Mouse (Mus musculus) embryo, embryonic 10 days (tissue): Measurements from ENCODE around the gene Akt1s1.
A peak's percentile ranks its signal among the peaks of the same experiment; 100 is the strongest.
"Not testable (repeated sequence)": the region's sequence is repeated elsewhere in the genome, so short reads cannot be mapped to it uniquely, and the experiment has no call there.

Source experiments
- DNase-seq: peaks from one replicate; pipeline ENCODE4 v3.0.0-alpha.2; 2015; ENCODE audit warnings: low spot score

Gene Akt1s1

GRCm38 (mm10) chr7:44869697-44870528, 21.1 kb downstream of the Akt1s1 start, which contains the start of gene Ptov1:
Gene Ptov1 (minus strand): TSS chr7:44869788.
- peak; percentile 95 for DNase-seq

- DNase-seq = no peak
These were observed 21.8 kb downstream of the Akt1s1 start for GRCm38 (mm10) chr7:44870614-44871013.

GRCm38 (mm10) chr7:44871181-44871580, 22.4 kb downstream of the Akt1s1 start:
- DNase-seq = no peak

- not testable (repeated sequence) for DNase-seq
These were observed 23.0 kb downstream of the Akt1s1 start for GRCm38 (mm10) chr7:44871774-44872173.

- no peak for DNase-seq
These were observed 29.0 kb downstream of the Akt1s1 start for GRCm38 (mm10) chr7:44877833-44878232.

GRCm38 (mm10) chr7:44883036-44883435, 34.2 kb downstream of the Akt1s1 start:
- no peak for DNase-seq

GRCm38 (mm10) chr7:44884637-44885036, 35.8 kb downstream of the Akt1s1 start:
- DNase-seq = no peak

- DNase-seq = no peak
These were observed 38.2 kb downstream of the Akt1s1 start for GRCm38 (mm10) chr7:44886964-44887363.

GRCm38 (mm10) chr7:44888256-44889105, 39.7 kb downstream of the Akt1s1 start:
- no peak for DNase-seq

GRCm38 (mm10) chr7:44890180-44890579, 41.4 kb downstream of the Akt1s1 start:
- no peak for DNase-seq

GRCm38 (mm10) chr7:44890737-44891136, 41.9 kb downstream of the Akt1s1 start:
- DNase-seq = no peak

GRCm38 (mm10) chr7:44891611-44892010, 42.8 kb downstream of the Akt1s1 start:
- DNase-seq = no peak

- DNase-seq = peak; percentile 98
These were observed 43.6 kb downstream of the Akt1s1 start, which contains the start of gene Med25 for GRCm38 (mm10) chr7:44892276-44892921. Gene Med25 (minus strand): TSS chr7:44892712.

- no peak for DNase-seq
These were observed 44.4 kb downstream of the Akt1s1 start for GRCm38 (mm10) chr7:44893197-44893596.

- DNase-seq = no peak
These were observed 45.4 kb downstream of the Akt1s1 start for GRCm38 (mm10) chr7:44894175-44894574.

- DNase-seq = no peak
These were observed 46.4 kb downstream of the Akt1s1 start for GRCm38 (mm10) chr7:44895206-44895592.

- peak; percentile 93 for DNase-seq
These were observed 47.0 kb downstream of the Akt1s1 start, which contains the start of gene Fuz for GRCm38 (mm10) chr7:44895593-44896434. Gene Fuz (plus strand): TSS chr7:44896079.

GRCm38 (mm10) chr7:44896499-44896898, 47.7 kb downstream of the Akt1s1 start:
- DNase-seq = no peak

GRCm38 (mm10) chr7:44898607-44899006, 49.8 kb downstream of the Akt1s1 start:
- peak; percentile 40 for DNase-seq

GRCm38 (mm10) chr7:44900632-44901031, 51.8 kb downstream of the Akt1s1 start:
- no peak for DNase-seq

- peak; percentile 66 for DNase-seq
These were observed 52.5 kb downstream of the Akt1s1 start for GRCm38 (mm10) chr7:44901230-44901722.
